Mouse (Mus musculus): ENCODE measurements at regions not wholly inside any gene's neighbourhood (a gene's known extent, or its start where the extent isn't known, plus 50 kb on each side); places are given as distances from the start of the nearest gene placed in this dataset.

DNA sequence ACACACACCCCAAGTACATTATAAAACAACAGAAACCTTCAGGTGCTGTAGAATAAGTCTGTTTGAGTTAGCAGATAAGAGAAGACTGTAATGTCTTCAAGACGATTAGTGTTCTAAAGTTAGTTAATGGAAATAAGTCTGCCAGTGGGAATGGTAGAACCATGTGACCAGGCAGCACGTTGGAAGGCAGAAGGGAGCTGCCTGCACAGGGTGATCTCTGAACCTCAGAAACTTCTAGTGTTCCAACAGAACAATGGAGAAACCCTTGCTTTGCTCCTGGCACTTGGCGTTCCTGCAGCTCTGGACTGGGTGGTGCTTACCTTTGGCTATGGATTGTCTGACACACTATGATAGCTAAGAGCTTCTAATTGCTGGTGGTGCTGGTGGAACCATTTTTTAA, 82.0 kb upstream of the Map3k1 start:
- TF ChIP-seq CTCF (IDR thresholded peaks at IDR 0.05; ENCODE audit: borderline replicate concordance, insufficient read depth, low read depth, low read length) (no peak), POLR2A (IDR thresholded peaks at IDR 0.05; ENCODE audit: borderline replicate concordance, insufficient read depth, low read length) (no peak)

Measured in cerebellum, adult 2 months (tissue).